Mouse (Mus musculus): Measurements from ENCODE around the gene Tifa.
A peak's percentile ranks its signal among the peaks of the same experiment; 100 is the strongest.

The Tifa gene

GRCm38 (mm10) chr3:127787032-127787431 is 2.6 kb upstream of the Tifa start:
- DNase-seq (ENCODE audit: low spot score in 2 of 2): no peak

- no peak for DNase-seq (ENCODE audit: low spot score in 2 of 2)
Observed at GRCm38 (mm10) chr3:127788038-127788437, 1.6 kb upstream of the Tifa start.

GRCm38 (mm10) chr3:127788919-127789318 is 686 bp upstream of the Tifa start:
- no peak for DNase-seq (ENCODE audit: low spot score in 2 of 2)

GRCm38 (mm10) chr3:127790234-127791055 is 840 bp downstream of the Tifa start:
- DNase-seq (ENCODE audit: low spot score in 2 of 2): peak in 1 of 2 experiments; percentile 27

GRCm38 (mm10) chr3:127791056-127791483 is 1.5 kb downstream of the Tifa start:
- DNase-seq (ENCODE audit: low spot score in 2 of 2): no peak

GRCm38 (mm10) chr3:127791595-127792561 is 2.3 kb downstream of the Tifa start:
- no peak for DNase-seq (ENCODE audit: low spot score in 2 of 2)

GRCm38 (mm10) chr3:127793022-127793421 is 3.4 kb downstream of the Tifa start:
- DNase-seq (ENCODE audit: low spot score in 2 of 2): no peak

GRCm38 (mm10) chr3:127795762-127796161 is 6.2 kb downstream of the Tifa start:
- DNase-seq (ENCODE audit: low spot score in 2 of 2): no peak

GRCm38 (mm10) chr3:127796271-127796670 is 6.7 kb downstream of the Tifa start:
- DNase-seq (ENCODE audit: low spot score in 2 of 2): no peak

GRCm38 (mm10) chr3:127801162-127801561 is 11.6 kb downstream of the Tifa start:
- no peak for DNase-seq (ENCODE audit: low spot score in 2 of 2)

- peak in 1 of 2 experiments; percentile 22 for DNase-seq (ENCODE audit: low spot score in 2 of 2)
Observed at GRCm38 (mm10) chr3:127802814-127803213, 13.2 kb downstream of the Tifa start.

- DNase-seq (ENCODE audit: low spot score in 2 of 2): no peak
Observed at GRCm38 (mm10) chr3:127804439-127804838, 14.8 kb downstream of the Tifa start.

GRCm38 (mm10) chr3:127805071-127805470 is 15.5 kb downstream of the Tifa start:
- DNase-seq (ENCODE audit: low spot score in 2 of 2): no peak

GRCm38 (mm10) chr3:127805991-127806390 is 16.4 kb downstream of the Tifa start:
- no peak for DNase-seq (ENCODE audit: low spot score in 2 of 2)

GRCm38 (mm10) chr3:127807846-127808245 is 18.2 kb downstream of the Tifa start:
- no peak for DNase-seq (ENCODE audit: low spot score in 2 of 2)

GRCm38 (mm10) chr3:127809103-127809502 is 19.5 kb downstream of the Tifa start:
- DNase-seq (ENCODE audit: low spot score in 2 of 2): no peak

- DNase-seq (ENCODE audit: low spot score in 2 of 2): no peak
Observed at GRCm38 (mm10) chr3:127817120-127817683, 27.6 kb downstream of the Tifa start.

- DNase-seq (ENCODE audit: low spot score in 2 of 2): no peak
Observed at GRCm38 (mm10) chr3:127818694-127819663, 29.4 kb downstream of the Tifa start.

- no peak for DNase-seq (ENCODE audit: low spot score in 2 of 2)
Observed at GRCm38 (mm10) chr3:127820400-127820799, 30.8 kb downstream of the Tifa start.

- DNase-seq (ENCODE audit: low spot score in 2 of 2): no peak
Observed at GRCm38 (mm10) chr3:127821209-127821608, 31.6 kb downstream of the Tifa start.

All from left cerebral cortex, adult 9 months (tissue).